Mouse (Mus musculus) CH12F3 (cell line): ENCODE data around the gene Spint5.
"Not testable (repeated sequence)": the region's sequence is repeated elsewhere in the genome, so short reads cannot be mapped to it uniquely, and the experiment has no call there.

ENCODE experiments used
- in situ Hi-C: fragments of 300-500 bp; cut with MboI; formaldehyde crosslinking; loops from 2 replicates; pipeline ENCODE4 v1.14.3; 2020; ENCODE audit warnings: low sequenced_read_pairs

The Spint5 gene

DNA sequence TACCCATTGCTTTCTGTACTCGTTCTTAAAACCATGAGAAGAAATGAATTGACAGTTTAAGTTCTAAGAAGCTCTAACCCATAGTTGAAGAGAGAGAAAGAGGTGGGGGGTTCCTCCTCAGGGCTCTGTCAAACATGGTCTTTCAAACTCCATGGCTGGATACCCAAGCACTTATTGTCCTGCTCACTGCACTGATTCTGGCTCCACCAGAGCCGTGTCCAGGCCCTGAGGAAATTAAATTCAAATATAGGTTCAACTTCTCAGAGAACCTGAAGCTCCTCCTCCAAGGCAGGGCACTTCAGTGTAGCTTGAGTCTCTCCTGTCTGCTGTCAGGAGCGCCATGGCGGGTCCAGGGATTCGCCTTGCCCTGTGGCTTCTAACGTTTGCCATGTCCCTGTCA, at the start of gene Spint5:
Gene Spint5 (plus strand): TSS at position 301 of the 400 bp plus-strand sequence.
- in situ Hi-C loops: no loop called here

DNA sequence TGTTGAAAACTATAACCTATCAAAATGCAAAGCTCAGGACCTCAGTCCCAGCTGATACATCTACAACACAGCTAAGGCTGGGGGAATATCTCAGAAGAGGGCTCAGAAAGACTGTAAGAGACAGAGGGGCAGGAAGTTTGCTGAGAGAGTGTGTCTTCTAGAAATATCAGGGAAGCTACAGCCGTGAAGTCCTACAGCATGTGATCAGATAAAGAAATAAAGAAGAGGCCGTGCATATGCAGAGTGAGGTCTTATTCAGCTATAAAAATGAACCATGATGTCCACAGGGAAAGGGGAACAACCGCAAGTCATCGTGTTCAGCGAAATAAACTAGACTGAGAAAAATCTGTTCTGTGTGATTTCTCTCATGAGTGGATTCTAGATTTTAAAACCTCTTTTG, 44.8 kb upstream of the Spint5 start:
- in situ Hi-C loops: no loop called here

GRCm38 (mm10) chr2:164670938-164671337, 44.2 kb upstream of the Spint5 start:
- in situ Hi-C loops: no loop called here

DNA sequence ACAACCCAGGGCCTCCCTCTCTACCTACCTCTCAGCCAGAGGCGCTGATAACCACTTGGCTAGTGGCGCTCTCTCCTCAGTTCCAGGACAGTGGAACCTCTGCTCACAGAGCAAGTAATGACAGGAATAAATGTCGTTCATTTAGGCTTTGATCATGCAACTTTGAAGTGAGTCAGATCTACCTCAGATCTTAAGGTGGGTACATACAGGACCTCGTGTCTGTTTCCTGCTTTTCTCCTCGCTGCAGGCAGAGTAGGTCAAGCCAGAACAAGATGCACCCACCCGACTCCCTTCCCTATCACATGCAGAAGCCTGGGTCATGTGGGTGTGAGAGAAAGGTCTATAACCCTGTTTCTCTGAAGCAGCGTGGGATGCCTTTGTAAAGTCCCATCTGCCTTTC, 41.1 kb upstream of the Spint5 start, which contains the start of gene Wfdc11:
Gene Wfdc11 (minus strand): TSS at position 101 of the 400 bp plus-strand sequence.
- in situ Hi-C loops: no loop called here

- in situ Hi-C loops: no loop called here
Measured at GRCm38 (mm10) chr2:164676103-164676502, 39.0 kb upstream of the Spint5 start.

GRCm38 (mm10) chr2:164676916-164677685, 38.0 kb upstream of the Spint5 start:
- in situ Hi-C loops: no loop called here

- in situ Hi-C loops: no loop called here
Measured at GRCm38 (mm10) chr2:164678848-164679625, 36.1 kb upstream of the Spint5 start.

DNA sequence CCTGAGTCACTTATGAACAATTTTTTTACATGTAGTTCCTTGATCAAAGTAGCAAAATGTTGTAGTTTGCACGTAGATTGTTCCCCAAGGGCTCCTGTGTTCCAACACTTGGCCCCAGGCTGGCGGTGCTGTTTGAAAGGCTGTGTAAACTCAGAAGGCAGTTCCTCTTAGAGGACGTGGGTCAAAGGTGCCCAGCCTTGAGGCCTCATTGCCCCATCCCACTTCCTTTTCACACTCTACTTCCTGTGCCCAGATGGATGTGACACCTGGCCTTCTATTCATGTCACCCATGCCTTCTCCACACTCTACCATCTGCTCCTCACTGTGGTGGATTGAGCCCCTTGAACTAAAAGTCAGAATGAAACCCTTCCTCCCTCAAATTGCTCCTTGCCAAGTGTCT, 35.2 kb upstream of the Spint5 start:
- in situ Hi-C loops: no loop called here

DNA sequence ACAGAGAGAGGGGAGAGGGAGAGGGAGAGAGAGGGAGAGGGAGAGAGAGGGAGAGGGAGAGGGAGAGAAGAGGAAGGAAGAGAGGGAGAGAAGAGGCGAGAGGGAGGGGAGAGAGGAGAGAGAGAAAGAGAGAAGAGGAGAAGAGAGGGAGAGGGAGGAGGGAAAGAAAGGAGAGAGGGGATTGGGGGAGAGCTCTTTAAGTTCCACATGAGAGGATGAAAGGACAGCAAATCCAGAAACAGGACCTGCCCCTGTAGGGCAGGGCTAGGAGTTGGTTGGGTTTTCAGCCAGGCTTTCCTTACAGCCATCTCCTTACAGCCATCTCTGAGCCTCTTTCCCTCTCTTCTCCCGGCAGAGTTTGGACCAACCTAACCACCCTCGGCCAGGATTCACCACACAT, 30.3 kb upstream of the Spint5 start, which contains the start of gene Wfdc13:
Gene Wfdc13 (plus strand): TSS at position 301 of the 400 bp plus-strand sequence.
- in situ Hi-C loops: no loop called here

DNA sequence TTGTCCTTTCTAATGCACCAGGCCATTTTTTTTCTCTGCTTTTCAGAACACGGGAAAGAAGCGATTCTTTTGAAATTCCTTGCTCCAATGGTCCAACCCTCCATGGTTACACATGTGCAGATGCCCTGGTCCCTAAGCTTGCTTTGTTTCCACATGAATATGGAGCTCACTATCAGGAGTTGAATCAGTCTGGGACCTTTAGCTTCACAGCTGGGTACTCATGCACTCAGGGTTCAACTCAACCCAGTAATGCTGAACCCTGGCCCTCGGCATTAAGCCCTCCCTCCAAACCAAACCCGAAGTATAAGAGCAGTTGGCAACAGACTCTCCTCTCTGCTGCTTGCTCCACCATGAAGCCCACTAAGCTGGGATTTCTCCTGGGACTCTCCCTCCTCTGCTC, 16.9 kb upstream of the Spint5 start, which contains the start of gene Spint4:
Gene Spint4 (plus strand): TSS at position 301 of the 400 bp plus-strand sequence.
- in situ Hi-C loops: no loop called here

DNA sequence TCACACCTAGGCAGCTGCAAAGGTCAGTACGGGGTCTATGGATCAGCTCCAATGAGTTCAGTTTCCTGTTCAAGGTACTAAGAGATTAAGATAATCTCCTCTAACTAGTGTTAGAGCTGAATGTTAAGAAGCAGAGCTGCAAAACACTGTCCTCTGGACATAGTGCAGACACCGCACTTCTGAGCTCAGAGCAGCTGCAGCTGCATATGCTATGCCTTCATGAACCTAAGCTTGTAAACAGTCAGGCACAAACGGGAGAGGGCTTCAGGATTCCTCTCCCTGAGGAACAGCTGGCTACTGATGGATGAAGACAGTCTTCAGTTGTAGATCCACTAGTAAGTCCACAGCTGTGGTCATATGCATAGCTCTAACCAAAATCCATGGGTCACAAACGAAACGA, 14.1 kb upstream of the Spint5 start:
- in situ Hi-C loops: no loop called here

GRCm38 (mm10) chr2:164701761-164702160, 13.3 kb upstream of the Spint5 start:
- in situ Hi-C loops: no loop called here

DNA sequence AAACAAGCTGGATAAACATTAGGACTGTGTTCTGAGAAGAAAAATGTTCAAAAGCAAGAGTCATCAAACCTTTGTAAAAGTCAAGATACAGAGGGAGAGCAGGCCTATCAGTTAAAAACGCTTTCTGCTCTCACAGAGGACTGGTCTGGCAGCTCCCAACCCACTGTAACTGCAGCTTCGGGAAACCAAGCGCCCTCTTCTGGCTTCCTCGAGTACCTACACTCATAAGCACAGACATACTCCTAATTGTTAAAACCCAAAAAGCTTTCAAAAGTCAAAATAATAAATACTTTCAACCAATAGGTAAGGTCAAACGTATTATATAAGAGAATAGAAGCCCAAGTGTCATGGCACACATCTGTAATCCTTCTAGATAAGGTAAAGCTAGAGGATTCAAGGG, 10.9 kb upstream of the Spint5 start:
- in situ Hi-C loops: no loop called here

DNA sequence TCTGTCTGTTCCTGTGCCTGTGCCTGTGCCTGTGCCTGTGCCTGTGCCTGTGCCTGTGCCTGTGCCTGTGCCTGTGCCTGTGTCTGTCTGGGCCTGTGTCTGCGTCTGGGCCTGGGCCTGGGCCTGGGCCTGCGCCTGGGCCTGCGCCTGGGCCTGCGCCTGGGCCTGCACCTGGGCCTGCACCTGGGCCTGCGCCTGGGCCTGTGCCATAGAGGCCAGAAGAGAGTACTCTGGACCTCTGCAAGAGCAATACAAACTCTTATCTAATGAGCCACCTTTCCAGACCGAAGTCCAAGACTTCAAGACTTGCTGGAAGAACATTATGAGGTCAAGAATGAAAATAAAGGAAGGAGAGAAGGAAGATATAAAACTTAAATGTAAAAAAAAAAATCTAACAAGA, 9.8 kb upstream of the Spint5 start:
- in situ Hi-C loops: no loop called here

DNA sequence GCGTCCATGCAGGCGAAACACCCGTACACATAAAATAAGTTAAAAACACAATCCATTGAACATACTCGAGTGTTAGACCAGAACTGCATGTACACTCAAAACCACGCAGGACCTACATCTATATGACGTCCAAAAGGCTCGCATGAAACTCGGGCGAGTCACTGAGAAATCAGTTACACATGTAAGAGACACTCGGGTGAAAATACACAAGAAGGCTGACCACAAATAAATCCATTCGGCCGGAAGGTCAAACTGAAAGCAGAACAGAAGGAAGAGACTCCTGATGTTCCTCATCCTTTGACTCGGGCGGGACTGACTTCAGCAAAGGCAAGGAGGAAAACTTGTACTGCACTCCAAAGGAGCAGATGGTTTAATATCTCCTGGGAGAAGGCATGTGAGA, 9.1 kb upstream of the Spint5 start:
- in situ Hi-C loops: no loop called here

DNA sequence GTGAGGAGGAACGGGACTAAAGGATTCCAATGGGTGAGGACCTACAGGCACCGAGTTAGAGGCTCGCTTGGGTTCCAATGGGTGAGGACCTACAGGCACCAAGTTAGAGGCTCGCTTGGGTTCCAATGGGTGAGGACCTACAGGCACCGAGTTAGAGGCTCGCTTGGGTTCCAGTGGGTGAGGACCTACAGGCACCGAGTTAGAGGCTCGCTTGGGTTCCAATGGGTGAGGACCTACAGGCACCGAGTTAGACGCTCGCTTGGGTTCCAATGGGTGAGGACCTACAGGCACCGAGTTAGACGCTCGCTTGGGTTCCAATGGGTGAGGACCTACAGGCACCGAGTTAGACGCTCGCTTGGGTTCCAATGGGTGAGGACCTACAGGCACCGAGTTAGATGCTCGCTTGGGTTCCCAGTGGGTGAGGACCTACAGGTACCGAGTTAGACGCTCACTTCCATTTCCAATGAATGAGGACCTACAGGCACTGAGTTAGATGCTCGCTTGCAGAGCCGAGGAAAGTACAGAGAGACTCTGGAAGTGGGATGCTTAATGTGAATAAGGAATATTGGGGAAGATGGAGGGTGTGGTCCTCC, 1.2 kb downstream of the Spint5 start:
- in situ Hi-C loops: not testable (repeated sequence)

DNA sequence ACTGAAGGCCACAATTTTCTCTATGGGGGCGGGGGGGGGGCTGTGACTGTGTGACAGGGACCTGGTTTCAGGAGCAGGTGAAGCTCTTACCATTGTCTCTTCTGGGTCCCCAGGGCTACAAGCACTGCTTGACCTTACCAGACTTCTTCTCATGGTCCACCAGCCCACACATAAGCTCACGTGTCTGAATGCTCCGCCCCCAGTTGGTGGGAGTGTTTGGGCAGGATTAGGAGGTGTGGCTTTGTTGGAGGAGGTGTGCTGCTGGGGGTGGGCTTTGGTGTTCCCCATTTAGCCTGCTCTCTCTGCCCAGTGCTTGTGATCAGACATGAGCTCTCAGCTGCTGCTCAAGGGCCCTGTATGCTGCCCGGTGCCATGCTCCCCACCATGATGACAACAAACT, 8.2 kb downstream of the Spint5 start:
- in situ Hi-C loops: loop anchor here (10.0 kb wide), 1 partner anchor 118 kb away; no protein-coding TSS in a partner anchor

- in situ Hi-C loops: loop anchor here (10.0 kb wide), 1 partner anchor 121 kb away; no protein-coding TSS in a partner anchor
Measured at GRCm38 (mm10) chr2:164725895-164726619, 11.0 kb downstream of the Spint5 start.

DNA sequence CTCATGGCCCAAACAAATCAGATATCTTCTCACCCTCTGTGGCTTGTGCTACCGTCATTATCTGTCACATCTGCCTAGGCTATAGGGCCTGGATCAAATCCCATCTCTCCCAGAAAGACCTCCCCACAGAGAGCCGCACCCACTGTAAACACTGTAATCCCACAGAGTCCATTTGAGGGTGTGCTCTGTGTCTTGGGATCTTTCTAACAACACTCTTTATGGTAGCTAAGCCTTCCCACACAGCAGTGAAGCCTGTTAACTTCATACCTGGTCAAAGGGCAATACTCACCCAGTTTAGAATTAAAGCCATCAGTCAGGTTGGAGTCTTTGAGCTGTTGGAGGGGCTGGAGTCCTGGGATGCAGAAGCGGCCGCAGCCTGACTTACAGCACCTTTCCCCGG, 16.6 kb downstream of the Spint5 start:
- in situ Hi-C loops: no loop called here

DNA sequence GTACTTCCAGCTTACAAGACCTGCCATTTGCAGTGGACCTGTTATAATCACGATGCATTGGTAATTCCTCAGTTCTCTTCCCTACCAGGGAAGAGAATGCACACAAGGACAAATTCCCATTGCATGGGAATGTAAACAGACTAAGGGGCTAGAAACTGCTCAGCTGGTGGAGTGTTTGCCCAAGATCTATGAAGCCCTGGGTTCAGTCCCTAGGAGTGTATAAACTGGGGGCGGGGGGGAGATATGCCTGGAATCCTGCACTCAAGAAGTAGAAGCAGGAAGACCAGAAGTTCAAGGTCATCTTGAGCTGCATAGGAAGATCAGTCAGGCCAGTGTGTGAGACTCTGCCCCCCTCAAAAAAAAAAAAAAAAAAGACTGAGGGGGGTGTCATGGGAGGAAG, 18.2 kb downstream of the Spint5 start:
- in situ Hi-C loops: no loop called here

- in situ Hi-C loops: no loop called here
Measured at GRCm38 (mm10) chr2:164734839-164735238, 19.7 kb downstream of the Spint5 start.
